Mouse (Mus musculus) lung, embryonic 16.5 days (tissue): ENCODE measurements around the gene Pafah1b3. TPM values are rescaled to one million over a fixed set of nuclear protein-coding genes. Genes with fewer than 3 reads are reported as not detected.
A peak's percentile ranks its signal among the peaks of the same experiment; 100 is the strongest.

Source experiments
- ATAC-seq: fragments of 200-750 bp; cut with Nextera tagmentation; 2 replicates; pipeline ENCODE4 v1.8.0; 2017; ENCODE audit warnings: low read depth, mild to moderate bottlenecking, moderate library complexity
- H3K27ac ChIP-seq: fragments of 300-500 bp; sonication (generic); 2 replicates; pipeline ENCODE4 v1.5.1; 2014; ENCODE audit warnings: mild to moderate bottlenecking, control low read depth, low read length
- H3K27me3 ChIP-seq: fragments of 300-500 bp; sonication (generic); 2 replicates; pipeline ENCODE4 v1.6.1; 2014; ENCODE audit warnings: low read depth, low read length, mixed read lengths; ENCODE audit not compliant: control insufficient read depth, insufficient read depth
- H3K36me3 ChIP-seq: fragments of 300-500 bp; sonication (generic); 2 replicates; pipeline ENCODE4 v1.6.1; 2014; ENCODE audit warnings: low read length; ENCODE audit not compliant: control insufficient read depth, insufficient read depth
- H3K4me1 ChIP-seq: fragments of 300-500 bp; sonication (generic); replicated peaks from 2 replicates; pipeline ENCODE4 v1.6.1; 2014; ENCODE audit warnings: low read length, mixed read lengths; ENCODE audit not compliant: control insufficient read depth, insufficient read depth
- H3K4me2 ChIP-seq: fragments of 300-500 bp; sonication (generic); 2 replicates; pipeline ENCODE4 v1.6.1; 2014; ENCODE audit warnings: low read depth, low read length, control low read depth
- H3K4me3 ChIP-seq: fragments of 300-500 bp; sonication (generic); 2 replicates; pipeline ENCODE4 v1.5.1; 2014; ENCODE audit warnings: mild to moderate bottlenecking, low read length, control low read depth
- H3K9ac ChIP-seq: fragments of 300-500 bp; sonication (generic); 2 replicates; pipeline ENCODE4 v1.6.1; 2014; ENCODE audit warnings: low read length, control low read depth
- H3K9me3 ChIP-seq: fragments of 300-500 bp; sonication (generic); 2 replicates; pipeline ENCODE4 v1.6.1; 2016; ENCODE audit warnings: low read length; ENCODE audit not compliant: control insufficient read depth
- WGBS: fragments of 180-500 bp; shearing (Covaris S2); extraction: QIAGEN DNeasy Blood & Tissue Kit; methylation state at CpG from one replicate; pipeline ENCODE4 v1.1.7; 2014; 5-methylcytosine and 5-hydroxymethylcytosine counted together
- polyA plus RNA-seq: library from polyadenylated mRNA; unstranded; fragments of >200 nt; fragmentation: Nextera tagmentation; extraction: Ambion mirVana; gene quantifications from 2 replicates; pipeline ENCODE4 v1.2.1, GENCODE M21; 2015

Gene Pafah1b3
- polyA plus RNA-seq, 1 experiment from 2014 or later = 170 TPM

DNA sequence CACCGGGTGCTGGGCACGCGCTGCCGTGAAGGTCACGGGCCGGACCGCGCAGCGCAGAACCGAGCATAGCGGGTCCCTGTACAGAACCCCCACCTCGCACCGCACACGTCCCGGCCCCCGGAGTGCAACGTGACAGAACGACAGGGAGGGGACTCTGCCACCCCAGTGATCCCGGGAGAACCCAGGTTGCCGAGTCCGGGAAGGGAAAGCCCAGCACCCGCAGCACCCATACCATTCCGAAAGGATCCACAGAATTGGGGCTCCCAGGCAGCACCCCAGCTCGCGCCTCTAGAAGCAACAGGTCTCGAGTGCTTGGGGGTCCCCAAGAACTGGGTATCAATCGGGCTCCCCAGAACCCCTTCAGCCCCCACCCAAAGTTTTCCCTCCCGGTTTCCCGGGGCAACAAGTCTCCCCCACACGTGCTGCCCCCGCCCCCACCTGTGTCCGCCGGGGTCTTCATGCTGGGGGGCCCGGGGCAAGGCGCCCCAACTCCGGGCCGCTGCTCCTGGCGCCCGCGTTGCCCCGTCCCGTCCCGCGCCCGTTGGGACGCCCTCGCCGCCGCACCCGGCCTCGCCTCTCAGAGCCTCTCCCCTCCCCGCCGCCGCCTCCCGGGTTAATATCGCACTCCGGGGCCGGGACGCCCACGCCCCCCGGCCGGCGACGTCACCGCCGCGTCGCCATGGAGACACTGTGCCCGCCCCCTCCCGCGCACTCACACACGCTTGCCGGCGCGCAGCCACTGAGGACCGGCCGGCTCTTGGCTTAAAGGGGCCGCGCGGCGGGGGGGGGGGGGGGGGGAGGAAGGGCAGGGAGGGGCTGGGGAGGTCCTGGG lies 47.4 kb downstream of the Pafah1b3 start, which contains the start of gene Erf:
Gene Erf, minus strand, starts transcription at position 621 of the 832 bp plus-strand sequence.
- peak; percentile 86 for ATAC-seq
- no peaks in the 10 kb centered on the region for H3K27me3 ChIP-seq
- H3K4me3 ChIP-seq = peak within 1 kb of the TSS; percentile 98
- H3K4me1 ChIP-seq = peaks cover 41% of the 10 kb centered on the region
- H3K27ac ChIP-seq = peak within 1 kb of the TSS; percentile 99
- H3K4me2 ChIP-seq = peak within 1 kb of the TSS; percentile 95
- WGBS = under 1% methylated on average over 67 of the region's 81 CpGs
- H3K36me3 ChIP-seq = peaks cover 6% of the 10 kb centered on the region
- H3K9me3 ChIP-seq = no peaks in the 10 kb centered on the region
- peak within 1 kb of the TSS; percentile 97 for H3K9ac ChIP-seq

DNA sequence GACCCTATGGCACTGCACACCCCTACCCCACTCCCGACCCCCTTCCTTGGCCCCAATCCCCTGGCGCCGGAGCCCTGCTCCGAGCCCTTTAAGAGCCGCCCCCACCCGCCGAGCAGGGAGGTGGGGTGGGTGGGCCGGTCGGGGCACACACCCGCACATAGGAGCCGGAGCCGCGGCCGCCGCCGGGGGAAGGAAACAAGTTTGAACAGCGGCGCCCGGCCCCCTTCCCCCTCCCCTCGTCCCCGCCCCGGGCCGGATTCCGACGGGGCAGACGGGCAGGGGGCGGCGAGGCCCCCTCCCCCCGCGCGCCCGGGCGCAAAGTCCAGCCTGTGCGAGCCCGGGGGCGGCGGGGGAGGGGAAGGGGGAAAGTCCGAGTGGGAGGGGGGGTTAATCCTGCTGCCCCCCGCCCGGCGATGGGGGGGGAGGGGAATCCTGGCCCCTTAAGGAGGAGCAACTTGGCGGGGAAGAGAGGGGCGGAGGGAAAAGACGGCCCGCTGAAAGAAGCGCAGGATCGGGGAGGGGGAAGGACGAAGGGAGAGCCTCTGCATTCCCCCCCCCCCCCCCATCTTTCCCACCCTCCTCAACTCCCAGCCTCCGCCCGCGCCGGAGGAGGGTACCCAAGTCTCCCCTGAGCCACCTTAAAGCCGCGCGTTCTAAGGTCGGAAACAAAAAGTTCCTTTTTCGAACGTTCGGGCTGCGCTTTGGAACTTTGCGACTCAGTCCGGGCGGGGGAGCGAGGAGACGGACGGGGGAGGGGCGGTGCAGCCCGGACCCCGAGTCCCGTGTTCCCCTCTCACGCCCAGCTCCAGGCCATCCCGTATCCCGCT lies 48.3 kb downstream of the Pafah1b3 start:
- WGBS = 0% methylated on average over 35 of the region's 73 CpGs
- Histone ChIP-seq H3K4me3 (peak overlapping the region; percentile 98), H3K4me1 (peaks cover 43% of the 10 kb centered on the region), H3K27ac (peak overlapping the region; percentile 99), H3K4me2 (peak overlapping the region; percentile 95), H3K9me3 (no peaks in the 10 kb centered on the region), H3K9ac (peak overlapping the region; percentile 97), H3K36me3 (peaks cover 13% of the 10 kb centered on the region), H3K27me3 (no peaks in the 10 kb centered on the region)
- peak; percentile 68 for ATAC-seq

DNA sequence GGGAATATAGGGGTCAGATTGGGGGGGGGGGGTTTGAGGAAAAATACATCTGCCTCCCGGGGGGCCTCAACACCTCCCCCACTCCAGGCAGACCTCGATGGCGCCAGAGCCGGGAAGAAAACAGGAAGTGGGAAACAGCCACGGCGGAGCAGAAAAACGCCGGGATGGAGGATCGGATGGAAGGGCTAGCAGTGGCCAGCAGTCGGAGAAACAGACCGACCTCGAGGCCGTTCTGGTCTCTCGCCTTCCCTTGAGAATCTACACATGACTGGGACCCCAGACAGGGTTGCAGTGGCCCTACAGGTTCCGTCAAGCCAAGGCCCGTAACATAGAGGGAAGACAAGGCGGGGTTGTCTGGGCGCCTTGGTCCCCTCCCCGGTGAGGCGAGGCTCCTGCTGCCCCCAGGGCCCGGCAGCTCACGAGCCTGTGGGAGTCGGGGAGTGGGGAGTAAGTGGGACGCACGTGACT lies 48.9 kb downstream of the Pafah1b3 start:
- no peak for ATAC-seq
- Histone ChIP-seq H3K27me3 (no peaks in the 10 kb centered on the region), H3K4me3 (peak overlapping the region; percentile 98), H3K27ac (peak overlapping the region; percentile 99), H3K9me3 (no peaks in the 10 kb centered on the region), H3K9ac (peak overlapping the region; percentile 97), H3K36me3 (peaks cover 16% of the 10 kb centered on the region), H3K4me1 (peaks cover 43% of the 10 kb centered on the region), H3K4me2 (peak overlapping the region; percentile 95)
- WGBS = under 1% methylated on average over 25 of the region's 25 CpGs

DNA sequence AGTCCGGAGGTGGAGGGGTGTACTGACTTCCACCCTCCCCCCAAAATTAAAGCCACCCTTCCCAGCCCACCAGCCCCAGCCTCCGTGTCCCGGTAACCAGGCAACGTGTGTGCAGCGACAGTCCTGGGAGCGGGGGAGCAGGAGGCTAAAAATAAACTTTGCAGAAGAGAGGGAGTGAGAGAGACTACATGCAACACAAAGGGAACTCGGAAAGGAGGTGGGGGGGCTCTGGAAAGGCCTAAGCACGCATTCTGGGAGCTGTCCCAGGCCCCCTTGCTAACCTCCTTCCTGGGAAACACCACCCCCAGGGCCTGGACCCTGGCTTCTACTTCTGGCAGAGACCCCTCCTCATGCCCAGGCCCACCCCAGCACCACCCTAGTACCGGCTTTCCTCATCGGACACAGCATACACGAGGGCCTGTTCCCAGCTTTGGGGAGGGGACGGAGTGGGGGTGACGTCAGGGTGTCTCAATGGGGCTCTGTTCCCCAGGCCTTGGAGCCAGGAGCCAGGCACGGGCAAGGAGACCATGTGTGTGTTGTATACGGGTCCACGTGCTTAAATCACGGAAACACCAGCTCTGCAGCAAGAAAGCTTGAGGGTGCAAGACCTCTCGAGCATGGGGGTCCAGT lies 49.7 kb downstream of the Pafah1b3 start:
- no peak for ATAC-seq
- Histone ChIP-seq H3K36me3 (peaks cover 16% of the 10 kb centered on the region), H3K9me3 (no peaks in the 10 kb centered on the region), H3K27me3 (no peaks in the 10 kb centered on the region), H3K4me1 (peaks cover 43% of the 10 kb centered on the region), H3K27ac (peak overlapping the region; percentile 99), H3K4me2 (peak overlapping the region; percentile 95), H3K4me3 (peak overlapping the region; percentile 98), H3K9ac (peak overlapping the region; percentile 97)
- WGBS = under 1% methylated on average over 18 of the region's 18 CpGs

DNA sequence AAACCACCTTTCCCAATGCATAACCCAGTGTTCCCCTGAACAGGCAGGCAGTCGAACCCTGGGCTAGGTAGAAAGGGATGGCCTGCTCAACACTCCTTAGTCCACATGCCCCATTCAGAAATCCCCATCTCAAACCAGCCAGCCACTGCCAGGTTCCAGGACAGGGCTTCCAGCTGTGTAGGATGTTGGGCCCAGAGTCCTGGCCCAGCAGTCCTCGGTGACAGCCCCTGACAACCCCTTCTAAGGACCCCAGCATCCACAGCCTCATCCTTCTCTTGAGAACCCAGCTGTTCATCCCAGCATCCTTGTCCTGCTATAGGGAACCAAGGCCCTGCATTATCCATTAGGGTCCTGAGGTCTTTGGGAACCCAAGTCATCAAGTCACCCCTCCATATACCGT lies 50.3 kb downstream of the Pafah1b3 start:
- H3K9me3 ChIP-seq = no peaks in the 10 kb centered on the region
- no peak for ATAC-seq
- H3K27me3 ChIP-seq = no peaks in the 10 kb centered on the region
- peaks cover 18% of the 10 kb centered on the region for H3K36me3 ChIP-seq
- peak overlapping the region; percentile 95 for H3K4me2 ChIP-seq
- peak overlapping the region; percentile 99 for H3K27ac ChIP-seq
- 10% methylated on average over 3 of the region's 3 CpGs for WGBS
- peaks cover 43% of the 10 kb centered on the region for H3K4me1 ChIP-seq
- H3K9ac ChIP-seq = peak overlapping the region; percentile 97
- peak overlapping the region; percentile 98 for H3K4me3 ChIP-seq

DNA sequence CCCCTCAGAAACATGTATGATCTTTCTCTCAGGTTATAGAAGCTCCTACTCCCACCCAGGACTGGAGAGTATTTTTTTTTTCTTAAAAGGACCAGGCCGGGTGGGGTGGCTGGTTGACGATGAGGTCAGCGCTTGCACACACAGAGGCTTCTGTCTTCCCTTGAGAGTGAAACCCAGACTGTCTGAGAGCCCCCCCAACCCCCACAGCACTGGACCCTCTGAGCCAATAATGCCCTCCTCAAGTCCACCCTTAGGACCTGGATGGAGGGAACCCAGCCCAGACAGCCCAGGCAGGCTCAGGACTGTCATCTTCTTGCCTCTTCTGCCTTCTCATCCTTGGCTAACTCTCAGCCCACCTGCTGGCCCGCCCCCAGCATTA lies 51.0 kb downstream of the Pafah1b3 start:
- H3K27me3 ChIP-seq = no peaks in the 10 kb centered on the region
- ATAC-seq = no peak
- no peaks in the 10 kb centered on the region for H3K9me3 ChIP-seq
- H3K9ac ChIP-seq = peak overlapping the region; percentile 97
- H3K4me1 ChIP-seq = peaks cover 38% of the 10 kb centered on the region
- WGBS = 20% methylated on average over 4 of the region's 4 CpGs
- H3K4me3 ChIP-seq = peak overlapping the region; percentile 98
- peak overlapping the region; percentile 95 for H3K4me2 ChIP-seq
- peak overlapping the region; percentile 99 for H3K27ac ChIP-seq
- H3K36me3 ChIP-seq = peaks cover 18% of the 10 kb centered on the region

DNA sequence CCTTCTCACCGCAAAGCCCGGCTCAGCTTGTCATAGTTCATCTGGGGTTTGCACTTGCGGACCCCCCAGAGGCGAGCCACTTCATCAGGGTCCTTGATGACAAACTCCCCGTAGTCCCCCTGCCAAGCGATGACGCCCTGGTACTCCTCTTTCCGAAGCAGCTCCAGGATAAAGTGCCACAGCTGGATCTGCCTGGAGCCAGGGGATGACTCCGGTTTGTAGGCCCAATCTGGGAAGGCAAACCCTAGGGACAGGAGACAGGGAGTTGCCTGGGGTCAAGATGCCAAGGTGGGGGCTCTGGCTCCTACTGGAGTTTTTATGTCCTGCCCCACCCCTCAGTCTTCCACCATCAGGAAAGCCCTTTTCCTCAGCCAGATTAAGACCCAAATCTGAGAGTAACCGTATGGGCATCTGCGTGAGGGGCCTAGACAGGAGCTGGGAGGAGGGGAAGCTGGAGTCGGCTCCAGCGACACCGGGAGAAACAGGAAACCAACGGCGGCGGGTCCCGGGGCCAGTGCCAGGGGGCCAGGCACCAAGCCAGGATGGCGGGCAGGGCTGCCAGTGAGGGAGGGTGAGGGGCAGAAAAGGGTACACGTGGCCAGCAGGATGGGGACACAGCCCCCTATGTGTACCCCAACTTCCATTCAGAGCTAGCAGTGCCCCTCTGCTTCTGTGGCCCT lies 51.6 kb downstream of the Pafah1b3 start:
- peaks cover 18% of the 10 kb centered on the region for H3K36me3 ChIP-seq
- 29% methylated on average over 20 of the region's 20 CpGs for WGBS
- peaks cover 34% of the 10 kb centered on the region for H3K4me1 ChIP-seq
- H3K9ac ChIP-seq = peak overlapping the region; percentile 97
- no peaks in the 10 kb centered on the region for H3K9me3 ChIP-seq
- H3K27ac ChIP-seq = peak overlapping the region; percentile 99
- no peak for ATAC-seq
- no peaks in the 10 kb centered on the region for H3K27me3 ChIP-seq
- peak overlapping the region; percentile 98 for H3K4me3 ChIP-seq
- peak overlapping the region; percentile 95 for H3K4me2 ChIP-seq
